12 mouse cellular contexts compared by ENCODE assay signal in the genomic region with DNA sequence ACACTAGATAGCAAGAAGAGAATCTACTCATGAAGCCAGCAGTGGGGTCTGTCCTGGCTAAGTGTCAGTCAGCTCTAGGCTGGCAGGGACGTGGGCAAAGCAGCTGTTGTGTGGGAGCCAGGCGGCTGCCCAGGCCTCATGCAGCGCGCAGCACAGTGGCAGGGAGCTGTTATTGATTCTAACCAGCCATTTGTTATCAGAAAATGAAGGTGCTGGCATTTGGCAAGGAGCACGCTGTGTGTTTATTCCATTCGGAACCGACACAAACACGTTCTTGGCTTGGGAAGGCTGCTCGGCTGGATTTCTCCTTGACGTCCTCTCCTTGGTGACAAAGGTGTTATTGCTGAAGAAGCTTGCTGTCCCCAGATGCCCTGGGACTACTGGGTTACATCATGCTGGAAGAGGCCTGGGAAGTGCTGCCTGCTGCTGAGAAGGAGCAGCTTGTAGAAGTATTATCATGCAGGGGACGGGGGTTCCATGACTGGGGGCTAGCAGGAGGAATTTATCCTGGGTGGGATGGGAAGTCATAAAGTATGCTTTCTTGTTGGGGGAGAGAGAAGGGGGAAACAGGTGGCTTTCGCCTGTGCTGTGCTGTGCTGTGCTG.
DNase-seq lines count a peak whose midpoint lies in the region; ATAC-seq and TF ChIP-seq lines count a peak whose summit lies in the region.
"Had no signal": no experiment of that assay in that cellular context is flagged by ENCODE, and none has a peak within 500 bp of the region (broad histone marks: within the 10 kb centered on the region; RNA-seq: fewer than 3 reads in every experiment).

No protein-coding gene starts in this region.

- no peak for TF ChIP-seq POLR2A in liver, adult 2 months (IDR thresholded peaks at IDR 0.05; ENCODE audit: extremely low read depth, insufficient read depth, low read length)

- H3K4me3 ChIP-seq in liver, adult 2 months (ENCODE audit: insufficient read depth, low read depth, low read length): no peak overlapping the region
- H3K4me3 ChIP-seq in liver, postnatal 0 days (ENCODE audit: low read depth, low read length): no peak overlapping the region
- H3K4me3 ChIP-seq: forebrain, embryonic 13.5 days; heart, embryonic 13.5 days; kidney, embryonic 15.5 days; liver, embryonic 12.5 days had no signal

- no peaks in the 10 kb centered on the region for H3K27me3 ChIP-seq in liver, adult 2 months (ENCODE audit: control insufficient read depth, insufficient read depth, low read length)
- H3K27me3 ChIP-seq in liver, postnatal 0 days (ENCODE audit: insufficient read depth, low read length): no peaks in the 10 kb centered on the region
- H3K27me3 ChIP-seq: CH12.LX; forebrain, embryonic 13.5 days; kidney, embryonic 15.5 days; liver, embryonic 12.5 days had no signal

- H3K27ac ChIP-seq in liver, adult 2 months (replicated peaks; ENCODE audit: insufficient read depth, low read depth, low read length): no peak overlapping the region
- no peak overlapping the region for H3K27ac ChIP-seq in liver, postnatal 0 days (ENCODE audit: low read depth)
- H3K27ac ChIP-seq: forebrain, embryonic 13.5 days; heart, embryonic 13.5 days; kidney, embryonic 15.5 days; liver, embryonic 12.5 days had no signal

- no peaks in the 10 kb centered on the region for H3K36me3 ChIP-seq in liver, adult 2 months (ENCODE audit: control insufficient read depth, insufficient read depth, low read length)
- H3K36me3 ChIP-seq in liver, postnatal 0 days (replicated peaks; ENCODE audit: insufficient read depth, low read length): no peaks in the 10 kb centered on the region
- H3K36me3 ChIP-seq: heart, embryonic 13.5 days; kidney, embryonic 15.5 days; liver, embryonic 12.5 days had no signal

- DNase-seq in liver, adult 2 months (ENCODE audit: extremely low read depth, low read depth, low spot score): peak; percentile 15
- no peak for DNase-seq in liver, postnatal 0 days
- DNase-seq in frontal cortex, postnatal 36 days (ENCODE audit: low spot score in 2 of 2): peak; percentile 53 to 62
- peak; percentile 6 for DNase-seq in left cerebral cortex, adult 11 months (ENCODE audit: low spot score)
- peak; percentile 48 for DNase-seq in right cerebral cortex, postnatal 14 days
- DNase-seq in retina, embryonic 14.5 days (ENCODE audit: low spot score): no peak

- no peak for ATAC-seq in liver, postnatal 0 days
- ATAC-seq in monocyte, adult 5-6 weeks (replicated peaks; ENCODE audit: insufficient number of reproducible peaks, low FRiP score, low TSS enrichment, poor library complexity, severe bottlenecking): no peak
- ATAC-seq: forebrain, embryonic 13.5 days; liver, embryonic 12.5 days had no signal

- no peak for TF ChIP-seq EP300 in liver, postnatal 0 days (IDR thresholded peaks at IDR 0.05; ENCODE audit: low read depth)

- no peaks in the 10 kb centered on the region for H3K4me1 ChIP-seq in liver, adult 2 months (ENCODE audit: control insufficient read depth, insufficient read depth, low read length)
- H3K4me1 ChIP-seq in liver, postnatal 0 days (ENCODE audit: insufficient read depth): no peaks in the 10 kb centered on the region
- H3K4me1 ChIP-seq: forebrain, embryonic 13.5 days; heart, embryonic 13.5 days; liver, embryonic 12.5 days had no signal

- H3K4me2 ChIP-seq in liver, postnatal 0 days (ENCODE audit: low read depth, low read length): no peak overlapping the region
- H3K4me2 ChIP-seq: forebrain, embryonic 13.5 days; heart, embryonic 13.5 days; kidney, embryonic 15.5 days; liver, embryonic 12.5 days had no signal

- H3K79me2 ChIP-seq in liver, adult 2 months (ENCODE audit: control insufficient read depth, insufficient read depth, low read length): no peaks in the 10 kb centered on the region

- TF ChIP-seq CTCF in liver, adult 2 months (IDR thresholded peaks at IDR 0.05; ENCODE audit: low read depth, low read length): no peak
- no peak for TF ChIP-seq CTCF in liver, postnatal 0 days (IDR thresholded peaks at IDR 0.05; ENCODE audit: low read depth)

- H3K9me3 ChIP-seq in liver, postnatal 0 days (ENCODE audit: low read length): no peaks in the 10 kb centered on the region
- H3K9me3 ChIP-seq: forebrain, embryonic 13.5 days; kidney, embryonic 15.5 days had no signal

- WGBS in liver, adult 2 months: 69% methylated on average over 12 of the region's 12 CpGs
- 60% methylated on average over 12 of the region's 12 CpGs for WGBS in liver, postnatal 0 days (ENCODE audit: insufficient replicate concordance)

- H3K9ac ChIP-seq in liver, adult 2 months (ENCODE audit: low read depth, low read length): no peak overlapping the region
- H3K9ac ChIP-seq in liver, postnatal 0 days (replicated peaks): no peak overlapping the region
- H3K9ac ChIP-seq: forebrain, embryonic 13.5 days; heart, embryonic 13.5 days; kidney, embryonic 15.5 days; liver, embryonic 12.5 days had no signal

Comparison
In these comparisons a context has a peak if more than half of its experiments do, and no peak if none do; other contexts are left out.
1. DNase-seq: peak in liver, adult 2 months (single experiment), frontal cortex, postnatal 36 days (2 of 2), left cerebral cortex, adult 11 months (single experiment) and right cerebral cortex, postnatal 14 days (single experiment); none in liver, postnatal 0 days (single experiment) and retina, embryonic 14.5 days (single experiment).